In genomic region chrX:112311531-112311887, GRCm38 (mm10) we compare ENCODE assay signal across 8 mouse cellular contexts. TPM values are rescaled to one million over a fixed set of nuclear protein-coding genes. Genes with fewer than 3 reads are reported as not detected.
DNase-seq lines count a peak whose midpoint lies in the region; ATAC-seq and TF ChIP-seq lines count a peak whose summit lies in the region.

No protein-coding gene starts in this region.

- no peaks in the 10 kb centered on the region for H3K4me1 ChIP-seq in spleen, adult 2 months (ENCODE audit: control insufficient read depth, insufficient read depth, insufficient read length)
- H3K4me1 ChIP-seq in midbrain, embryonic 10.5 days, result no peaks in the 10 kb centered on the region

- ATAC-seq in inflammation-experienced regulatory T-cells, adult 6 months, result peak; percentile 53

- TF ChIP-seq CTCF in spleen, adult 2 months (IDR thresholded peaks at IDR 0.05; ENCODE audit: extremely low read depth, insufficient read depth, insufficient read length, insufficient replicate concordance), result no peak

- H3K4me3 ChIP-seq in spleen, adult 2 months (ENCODE audit: extremely low read depth, insufficient read depth, insufficient read length), result peak overlapping the region; percentile 88
- peak overlapping the region; percentile 63 for H3K4me3 ChIP-seq in midbrain, embryonic 10.5 days

- peak overlapping the region; percentile 65 for H3K27ac ChIP-seq in spleen, adult 2 months (ENCODE audit: insufficient read depth, low read length)
- peak overlapping the region; percentile 87 for H3K27ac ChIP-seq in midbrain, embryonic 10.5 days (replicated peaks)

- no peaks in the 10 kb centered on the region for H3K9me3 ChIP-seq in midbrain, embryonic 10.5 days (replicated peaks)

- no peaks in the 10 kb centered on the region for H3K27me3 ChIP-seq in spleen, adult 2 months (ENCODE audit: control insufficient read depth, insufficient read depth, low read length)
- no peaks in the 10 kb centered on the region for H3K27me3 ChIP-seq in midbrain, embryonic 10.5 days (ENCODE audit: low read depth, poor library complexity, severe bottlenecking)

- TF ChIP-seq POLR2A in spleen, adult 2 months (IDR thresholded peaks at IDR 0.05; ENCODE audit: low read depth, low read length), result no peak

- peak; percentile 7 to 13 for DNase-seq in adrenal gland, postnatal 36 days
- no peak for DNase-seq in adrenal gland, postnatal 10 days
- no peak for DNase-seq in spleen, adult 2 months (ENCODE audit: low read depth in 1 of 2, low spot score in 2 of 2)
- DNase-seq in spleen, adult 18-20 months, result no peak
- no peak for DNase-seq in midbrain, embryonic 10.5 days (ENCODE audit: low spot score)
- no peak for DNase-seq in cerebellum, postnatal 36 days
- DNase-seq in cerebellum, adult 11 months, result no peak

- no peaks in the 10 kb centered on the region for H3K36me3 ChIP-seq in spleen, adult 2 months (ENCODE audit: control insufficient read depth, insufficient read depth, low read length)
- no peaks in the 10 kb centered on the region for H3K36me3 ChIP-seq in midbrain, embryonic 10.5 days

- 12% methylated on average over 12 of the region's 12 CpGs for WGBS in spleen, adult 2 months
- 14% methylated on average over 12 of the region's 12 CpGs for WGBS in midbrain, embryonic 10.5 days

RNA-seq across cellular contexts. Expression of gene Apool, which starts 0.4 kb away (rescaled TPM):
- 10 to 100 TPM; 43.9 to 50.5 TPM for total RNA-seq in adrenal gland, postnatal 36 days (2021)
- 10 to 100 TPM; 68.1 to 73.5 TPM for total RNA-seq in adrenal gland, postnatal 10 days (2021)
- polyA plus RNA-seq in spleen, adult 2 months (2012; rRNA removed), result 0.92 and 1.3 TPM in 2 replicates
- 10 to 100 TPM; 31.7 to 41.1 (median 33.4) TPM for polyA plus RNA-seq in inflammation-experienced regulatory T-cells, adult 6 months (2017; shearing (Covaris generic))
- polyA plus RNA-seq in midbrain, embryonic 10.5 days (2016; fragmentation: Nextera tagmentation; extraction: Ambion mirVana), result 73.8 TPM in 2 replicates

Comparison
In these comparisons a context has a peak if more than half of its experiments do, and no peak if none do; other contexts are left out.
1. DNase-seq: peak in adrenal gland, postnatal 36 days (2 of 2); none in adrenal gland, postnatal 10 days (single experiment), spleen, adult 2 months (0 of 2), spleen, adult 18-20 months (0 of 2), midbrain, embryonic 10.5 days (single experiment), cerebellum, postnatal 36 days (0 of 2) and cerebellum, adult 11 months (single experiment).
2. RNA of gene Apool, which starts 0.4 kb away (polyA plus RNA-seq): 73.8 TPM in midbrain, embryonic 10.5 days and 31.7 to 41.1 TPM in inflammation-experienced regulatory T-cells, adult 6 months; 0.92 to 1.3 TPM in spleen, adult 2 months; every median in the first group is over 10 times any median in the second.